Mouse (Mus musculus) brain, embryonic 14.5 days (tissue): ENCODE data around the gene Slc48a1.

Source experiments
- CTCF ChIP-seq: fragments of 200-500 bp; IDR thresholded peaks from 2 replicates; pipeline ENCODE4 v1.5.1; 2012; ENCODE audit warnings: inconsistent platforms, mild to moderate bottlenecking, moderate library complexity, borderline replicate concordance; ENCODE audit not compliant: insufficient read depth, insufficient read length; ENCODE audit errors: extremely low read depth
- POLR2A ChIP-seq: fragments of 200-500 bp; IDR thresholded peaks from 2 replicates; pipeline ENCODE4 v1.6.1; 2012; ENCODE audit warnings: mild to moderate bottlenecking, inconsistent platforms, borderline replicate concordance; ENCODE audit not compliant: poor library complexity, insufficient read depth, insufficient read length, severe bottlenecking; ENCODE audit errors: extremely low read depth

DNA sequence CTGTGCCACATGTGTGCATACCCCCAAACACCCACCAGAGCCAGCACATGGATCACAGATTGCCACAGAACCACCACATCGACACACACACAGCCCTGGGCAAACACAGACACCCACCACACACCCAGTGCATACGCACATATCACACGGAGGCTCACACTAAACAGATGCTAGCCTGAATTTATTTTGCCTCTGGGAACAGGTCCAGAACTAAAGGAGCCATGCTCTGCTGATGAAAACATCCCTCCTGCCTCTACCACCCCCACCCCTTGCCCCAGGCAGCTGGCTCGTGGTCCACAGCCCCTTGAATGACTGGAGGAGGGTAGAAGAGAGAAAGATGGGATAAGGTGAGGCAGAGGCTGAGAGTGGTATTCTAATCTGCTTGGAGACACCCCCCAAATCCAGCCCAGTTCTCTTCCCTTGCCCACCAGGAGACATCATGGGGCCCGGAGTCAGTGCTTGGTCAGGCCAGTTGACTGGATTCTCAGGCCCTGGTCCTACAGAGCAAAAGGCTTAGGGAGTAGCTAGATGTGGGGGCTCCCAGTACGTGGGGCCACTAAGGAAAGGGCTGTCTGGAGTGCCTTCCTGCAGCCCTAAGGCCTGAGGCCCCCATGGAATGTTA is 50.0 kb downstream of the Slc48a1 start:
- TF ChIP-seq POLR2A (no peak), CTCF (no peak)
